Mouse (Mus musculus) cerebellum, postnatal 25 days (tissue): ENCODE results near the gene Fam20b.
"Not testable (repeated sequence)": the region's sequence is repeated elsewhere in the genome, so short reads cannot be mapped to it uniquely, and the experiment has no call there.

ENCODE experiments used
- DNase-seq, 2 experiments: peaks; one replicate each; pipeline ENCODE4 v3.0.0; 2021; ENCODE audit warnings: mixed read lengths in 2 of 2

The Fam20b gene

GRCm38 (mm10) chr1:156669208-156669983 is 49.5 kb downstream of the Fam20b start:
- DNase-seq: no peak

- DNase-seq: no peak
Observed at GRCm38 (mm10) chr1:156668602-156669001, 50.3 kb downstream of the Fam20b start.

- no peak for DNase-seq
Observed at GRCm38 (mm10) chr1:156667141-156667926, 51.6 kb downstream of the Fam20b start.

- no peak for DNase-seq
Observed at GRCm38 (mm10) chr1:156665777-156666176, 53.1 kb downstream of the Fam20b start.

- DNase-seq: not testable (repeated sequence)
Observed at GRCm38 (mm10) chr1:156660660-156661236, 58.1 kb downstream of the Fam20b start.

- no peak for DNase-seq
Observed at GRCm38 (mm10) chr1:156659906-156660659, 58.8 kb downstream of the Fam20b start.

GRCm38 (mm10) chr1:156658676-156659075 is 60.2 kb downstream of the Fam20b start:
- peak; percentile 71 to 83 for DNase-seq

GRCm38 (mm10) chr1:156657523-156657922 is 61.4 kb downstream of the Fam20b start:
- no peak for DNase-seq

GRCm38 (mm10) chr1:156654735-156655530 is 64.0 kb downstream of the Fam20b start:
- no peak for DNase-seq

GRCm38 (mm10) chr1:156652189-156652822 is 66.6 kb downstream of the Fam20b start:
- no peak for DNase-seq

GRCm38 (mm10) chr1:156650631-156651030 is 68.3 kb downstream of the Fam20b start:
- DNase-seq: no peak

GRCm38 (mm10) chr1:156648705-156649104 is 70.2 kb downstream of the Fam20b start:
- DNase-seq: no peak

- DNase-seq: peak; percentile 55 to 66
Observed at GRCm38 (mm10) chr1:156645971-156646370, 72.9 kb downstream of the Fam20b start.

- DNase-seq: peak; percentile 51 to 71
Observed at GRCm38 (mm10) chr1:156644780-156645523, 73.9 kb downstream of the Fam20b start.

- no peak for DNase-seq
Observed at GRCm38 (mm10) chr1:156644061-156644460, 74.8 kb downstream of the Fam20b start.

- DNase-seq: no peak
Observed at GRCm38 (mm10) chr1:156642813-156643212, 76.1 kb downstream of the Fam20b start.

- DNase-seq: no peak
Observed at GRCm38 (mm10) chr1:156641808-156642207, 77.1 kb downstream of the Fam20b start.

GRCm38 (mm10) chr1:156640577-156640976 is 78.3 kb downstream of the Fam20b start:
- peak in 1 of 2 experiments; percentile 52 for DNase-seq

- no peak for DNase-seq
Observed at GRCm38 (mm10) chr1:156639455-156639854, 79.4 kb downstream of the Fam20b start.

- no peak for DNase-seq
Observed at GRCm38 (mm10) chr1:156635148-156635547, 83.7 kb downstream of the Fam20b start.

- peak; percentile 53 to 66 for DNase-seq
Observed at GRCm38 (mm10) chr1:156633095-156633494, 85.8 kb downstream of the Fam20b start.
